Mouse (Mus musculus) erythroid progenitor cell, adult 5-6 weeks (primary cell): Measurements from ENCODE around the gene Cyfip2. TPM values are rescaled to one million over a fixed set of nuclear protein-coding genes. Genes with fewer than 3 reads are reported as not detected.

Experiments used
- ATAC-seq: replicated peaks from 2 replicates; pipeline ENCODE4 v1.8.0; 2016; ENCODE audit warnings: moderate number of reproducible peaks, mild to moderate bottlenecking, moderate TSS enrichment, inconsistent platforms; ENCODE audit not compliant: poor library complexity, low FRiP score, severe bottlenecking
- total RNA-seq, 2 experiments: library from RNA; stranded (forward) in 1 of 2; stranded (reverse) in 1 of 2; fragments of 150-400 nt in 1 of 2; fragments of 186-747, 209-891 nt in 1 of 2; gene quantifications; 2 replicates each; pipeline versions ENCODE4 v1.2.3 to v1.2.4; 2015 to 2017; ENCODE audit warnings: low replicate concordance in 2 of 2

The Cyfip2 gene
- total RNA-seq, 2 experiments from 2014 or later, result 13.5 to 56.6 TPM

GRCm38 (mm10) chr11:46309111-46309741 is 3.4 kb downstream of the Cyfip2 start:
- ATAC-seq, result no peak

DNA sequence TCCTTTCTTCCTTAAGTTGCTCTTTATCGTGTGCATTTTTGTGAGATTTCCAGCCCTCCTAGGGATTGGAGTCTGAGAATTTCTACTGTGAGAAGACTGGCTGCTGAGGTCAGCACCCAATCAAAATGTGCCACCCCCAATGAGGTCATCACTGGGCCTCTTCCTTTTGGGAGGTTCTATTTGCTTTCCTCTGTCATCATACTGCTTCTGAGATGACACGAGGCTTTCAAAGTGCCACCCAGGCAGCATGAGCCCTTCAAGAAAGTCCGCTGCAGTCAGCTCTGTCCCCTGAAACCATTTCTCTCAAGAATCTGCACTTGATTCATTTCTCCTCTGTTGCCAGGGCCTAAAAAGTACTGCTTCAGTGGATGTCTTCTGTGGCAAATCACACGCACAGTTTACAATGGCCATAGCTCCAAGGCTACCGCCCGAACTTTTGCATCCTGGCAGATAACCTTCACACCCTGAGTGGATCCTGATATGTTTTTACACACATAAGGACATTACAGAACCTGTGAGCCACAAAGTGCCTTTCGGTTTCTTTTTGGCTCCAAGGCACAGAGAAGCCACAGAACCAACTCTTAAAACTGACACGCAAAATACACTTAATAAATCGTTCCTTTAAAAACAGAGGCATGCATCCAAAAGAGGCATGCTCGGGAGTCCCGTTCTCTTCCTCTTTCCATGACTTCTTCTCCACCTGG is 4.2 kb downstream of the Cyfip2 start:
- no peak for ATAC-seq

- ATAC-seq, result no peak
Measured at GRCm38 (mm10) chr11:46307768-46308167, 4.9 kb downstream of the Cyfip2 start.

DNA sequence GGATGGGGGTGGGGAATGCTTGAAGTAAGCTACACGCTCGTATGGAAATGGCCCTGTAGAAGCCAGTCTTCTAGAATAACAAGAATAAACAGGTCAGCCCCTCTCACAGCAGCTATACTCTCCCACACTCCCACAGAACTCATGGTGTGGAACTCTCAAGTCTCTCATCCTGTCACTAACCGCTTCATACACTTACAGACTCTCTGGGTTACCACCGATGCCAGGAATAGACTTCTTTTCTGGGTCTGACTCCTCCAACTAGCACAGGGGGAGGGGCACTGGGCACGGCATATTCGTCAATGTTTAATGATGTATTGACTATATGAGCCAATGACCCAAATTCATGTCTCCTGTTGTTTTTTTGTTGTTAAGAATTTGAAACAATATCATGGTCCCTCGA is 5.9 kb downstream of the Cyfip2 start:
- ATAC-seq, result no peak

- ATAC-seq, result no peak
Measured at GRCm38 (mm10) chr11:46305881-46306520, 6.7 kb downstream of the Cyfip2 start.

DNA sequence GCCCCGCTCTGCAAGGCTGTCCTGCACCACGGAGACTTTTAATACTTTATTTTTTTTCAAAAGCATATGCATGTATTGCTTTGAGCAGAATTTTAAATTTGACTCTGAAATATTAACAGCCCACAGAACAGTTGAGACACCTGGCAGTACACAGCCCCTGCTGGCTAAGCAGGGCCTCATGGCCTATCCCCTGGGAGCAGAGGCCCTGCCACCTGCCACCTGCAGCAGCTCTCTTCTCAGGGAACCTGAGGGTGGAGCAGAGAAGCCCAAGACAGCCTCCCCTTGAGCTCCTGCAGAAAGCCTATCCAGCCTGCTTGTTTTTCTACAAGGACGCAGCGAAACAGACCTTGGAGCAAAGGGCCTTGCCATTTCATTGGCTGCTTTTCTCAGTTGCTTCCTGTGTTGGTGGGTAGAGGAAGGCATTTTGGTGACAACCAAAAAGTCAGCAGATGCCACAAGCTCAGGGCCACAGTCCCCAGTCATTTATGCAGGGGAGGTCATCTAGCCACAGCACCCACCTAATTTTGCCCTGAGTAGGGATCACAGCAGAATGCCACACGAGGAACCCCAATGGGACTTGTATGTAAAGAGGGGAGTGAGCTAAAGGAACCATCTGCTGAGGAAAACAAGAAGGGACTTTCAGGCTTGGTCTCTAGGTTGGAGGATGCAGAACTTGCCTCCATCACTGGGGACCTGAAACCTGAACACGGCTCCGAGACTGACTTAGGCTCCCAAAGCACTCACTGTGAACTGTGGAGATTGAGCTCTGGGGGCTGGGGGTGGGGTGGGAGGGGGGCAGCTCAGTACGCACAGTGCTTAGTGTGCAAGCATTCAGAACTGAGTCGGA is 7.6 kb downstream of the Cyfip2 start:
- ATAC-seq, result no peak

DNA sequence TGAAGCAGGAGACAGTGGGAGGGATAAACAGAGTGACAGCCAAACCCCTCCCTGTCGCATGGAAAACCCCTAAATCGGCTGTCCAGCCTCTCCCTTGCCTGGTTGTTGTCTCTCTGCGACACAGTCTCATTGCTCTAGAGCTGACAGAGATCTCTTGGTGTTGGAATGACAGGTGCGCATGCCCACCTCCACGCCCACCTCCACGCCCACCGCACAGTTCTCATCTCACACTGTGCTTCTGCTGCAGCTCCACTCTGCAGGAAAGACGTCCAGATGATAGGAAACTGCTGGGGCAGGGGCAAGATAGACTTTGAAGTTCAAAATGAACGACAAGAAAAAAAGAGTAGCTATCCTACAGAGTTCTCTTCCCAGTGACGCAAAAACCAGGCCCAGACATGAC is 8.6 kb downstream of the Cyfip2 start:
- no peak for ATAC-seq

- ATAC-seq, result no peak
Measured at GRCm38 (mm10) chr11:46302471-46302870, 10.2 kb downstream of the Cyfip2 start.

DNA sequence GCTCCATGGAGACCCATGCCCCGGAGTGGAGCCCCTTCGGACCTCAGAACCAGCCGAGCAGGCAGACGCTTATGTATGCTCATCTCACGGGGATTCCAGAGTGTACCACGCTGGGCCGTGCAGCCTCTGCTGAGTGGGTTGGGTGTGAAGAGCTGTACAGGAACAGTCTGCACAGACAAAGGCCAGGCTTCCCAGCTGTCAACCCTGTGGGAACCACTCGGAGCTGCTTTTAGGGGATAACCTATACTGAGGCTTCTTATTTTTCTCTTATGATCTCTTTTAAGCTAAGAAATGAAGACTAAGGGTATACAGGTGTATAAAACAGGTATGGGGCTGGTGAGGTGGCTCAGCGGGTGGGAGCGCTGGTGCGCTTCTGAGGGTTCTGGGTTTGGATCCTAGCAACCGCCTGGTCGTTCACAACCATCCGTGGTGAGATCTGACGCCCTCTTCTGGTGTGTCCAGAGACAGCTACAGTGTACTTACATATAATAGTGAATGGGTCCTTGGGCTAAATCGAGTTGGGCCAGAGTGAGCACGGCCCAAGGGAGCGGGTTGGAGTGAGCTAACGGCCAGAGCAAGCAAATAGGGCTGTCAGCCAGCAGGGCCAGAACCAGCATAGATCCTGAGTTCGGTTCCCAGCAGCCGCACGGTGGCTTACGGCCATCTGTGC is 10.9 kb downstream of the Cyfip2 start:
- ATAC-seq, result no peak

GRCm38 (mm10) chr11:46299901-46300300 is 12.8 kb downstream of the Cyfip2 start:
- no peak for ATAC-seq

- ATAC-seq, result no peak
Measured at GRCm38 (mm10) chr11:46298889-46299785, 13.5 kb downstream of the Cyfip2 start.

GRCm38 (mm10) chr11:46294390-46294789 is 18.3 kb downstream of the Cyfip2 start:
- no peak for ATAC-seq

DNA sequence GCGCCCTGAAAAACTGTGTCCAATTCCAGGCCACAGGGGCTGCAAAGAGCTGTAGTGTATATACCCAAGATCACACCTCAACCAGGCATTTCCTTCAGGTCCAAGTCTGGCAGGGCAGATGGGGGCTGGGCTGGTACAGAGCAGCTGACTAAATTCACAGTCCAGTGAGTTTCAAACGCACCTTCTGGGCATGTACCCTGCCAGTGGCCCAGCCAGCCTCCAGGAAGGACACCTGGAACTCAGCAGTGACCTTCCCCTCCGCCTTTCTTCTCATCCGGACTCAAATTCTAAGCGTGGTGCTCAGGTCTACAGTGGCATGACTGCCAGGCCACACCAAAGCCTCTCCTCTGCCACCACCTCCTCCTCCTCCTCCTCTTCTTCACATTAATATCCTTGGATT is 19.2 kb downstream of the Cyfip2 start:
- ATAC-seq, result no peak

DNA sequence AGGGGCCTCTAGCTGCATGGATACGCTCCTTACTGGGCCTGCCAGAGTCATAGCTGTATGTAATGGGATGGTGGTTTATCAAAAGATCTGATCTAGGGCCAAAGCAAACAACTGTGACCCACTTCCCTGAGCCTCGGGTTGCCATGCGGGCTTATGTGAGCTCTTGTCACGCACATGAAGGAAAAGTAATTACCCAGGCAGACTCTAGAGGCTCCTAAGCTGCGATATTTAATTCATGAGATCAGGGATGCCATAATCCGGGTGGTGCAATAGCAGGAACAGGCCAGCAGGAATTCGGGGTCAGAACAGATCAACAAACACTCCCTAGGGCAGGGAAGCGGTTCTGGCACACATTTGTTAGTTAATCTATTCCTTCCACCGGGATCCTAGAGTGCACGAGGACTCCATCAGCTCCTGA is 21.7 kb downstream of the Cyfip2 start:
- ATAC-seq, result no peak

DNA sequence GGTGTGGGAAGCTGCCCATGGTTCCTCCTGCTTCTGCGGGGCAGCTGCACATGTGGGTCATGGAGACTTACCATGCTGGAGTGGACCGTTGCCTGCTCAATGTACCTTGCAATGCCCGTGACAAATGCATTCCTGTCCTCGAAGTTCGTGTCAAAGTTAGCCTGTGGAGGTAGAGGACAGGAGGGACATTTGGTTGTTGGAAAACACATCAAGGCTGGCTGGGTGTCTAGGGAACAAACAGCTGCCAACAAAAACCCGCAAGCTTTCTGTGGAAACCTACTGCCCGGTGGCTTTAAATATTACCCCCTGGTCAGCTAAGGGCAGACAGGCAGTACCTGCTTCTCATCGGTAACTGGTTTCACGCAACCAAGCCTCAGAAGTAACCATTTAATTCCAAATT is 23.1 kb downstream of the Cyfip2 start:
- no peak for ATAC-seq

GRCm38 (mm10) chr11:46289022-46289421 is 23.6 kb downstream of the Cyfip2 start:
- no peak for ATAC-seq

DNA sequence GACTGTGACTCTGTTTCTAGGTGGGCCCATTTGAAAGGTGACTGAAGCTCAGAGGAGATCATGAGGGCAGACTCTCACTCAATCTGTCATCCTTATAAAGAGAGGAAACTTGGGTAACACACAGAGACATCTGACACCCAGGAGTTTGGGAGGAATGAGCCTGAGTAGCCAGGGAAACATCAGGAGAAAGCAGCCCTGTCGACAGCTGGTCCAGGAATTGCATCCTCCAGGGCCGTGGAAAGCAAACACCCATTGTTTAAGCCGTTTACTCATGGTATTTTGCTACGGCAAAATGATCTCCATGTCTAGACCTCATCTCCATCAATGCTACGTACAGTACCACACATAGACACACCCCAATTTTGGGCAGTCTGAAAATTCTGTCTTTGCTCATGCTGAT is 24.6 kb downstream of the Cyfip2 start:
- ATAC-seq, result no peak

DNA sequence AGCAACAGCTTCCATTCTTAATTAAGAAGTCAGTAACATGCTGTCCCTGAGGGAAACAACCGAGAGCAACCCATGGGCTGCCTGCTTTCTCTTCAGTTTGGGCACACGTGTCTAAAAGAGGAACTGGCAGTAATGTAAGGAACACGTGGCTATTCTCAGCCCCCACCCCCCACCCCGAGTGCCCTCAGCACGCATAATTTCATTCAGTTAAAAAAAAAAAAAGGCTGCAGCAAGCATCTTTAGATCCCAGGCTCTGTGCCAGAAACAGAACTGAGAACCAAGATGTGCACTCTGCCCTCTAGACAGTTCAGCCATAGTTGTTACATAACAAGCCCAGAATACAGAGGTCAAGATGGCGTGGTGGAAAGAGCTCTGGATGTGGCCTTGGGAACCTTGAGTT is 25.9 kb downstream of the Cyfip2 start:
- ATAC-seq, result no peak

DNA sequence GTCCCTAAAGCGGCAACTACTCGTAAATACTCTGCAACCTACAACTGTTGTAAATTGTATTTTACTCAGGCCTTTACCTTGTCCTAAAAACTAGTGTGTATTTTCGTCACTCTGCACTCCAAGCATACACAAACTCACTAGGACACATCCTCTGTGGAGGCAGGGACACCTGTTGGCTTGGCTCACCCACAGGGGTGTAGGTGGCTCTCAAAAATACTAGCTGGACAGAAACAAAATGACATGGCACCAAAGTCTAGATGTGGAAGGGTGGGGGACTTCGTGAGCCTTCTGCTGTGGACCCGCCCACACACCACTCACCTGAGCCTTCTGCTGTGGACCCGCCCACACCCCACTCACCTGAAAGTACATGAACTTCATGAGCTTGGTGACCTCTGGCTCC is 28.9 kb downstream of the Cyfip2 start:
- no peak for ATAC-seq
